Mouse (Mus musculus) brown adipose tissue, adult 24 weeks (tissue): Measurements from ENCODE around the gene Vldlr. TPM values are rescaled to one million over a fixed set of nuclear protein-coding genes. Genes with fewer than 3 reads are reported as not detected.
A peak's percentile ranks its signal among the peaks of the same experiment; 100 is the strongest.

Experiments used
- H3K27ac ChIP-seq: fragments of 200-500 bp; replicated peaks from 2 replicates; pipeline ENCODE4 v1.5.1; 2012; ENCODE audit warnings: low read depth, mild to moderate bottlenecking, low read length
- H3K4me1 ChIP-seq: fragments of 200-500 bp; 2 replicates; pipeline ENCODE4 v1.6.1; 2012; ENCODE audit warnings: low read length, mixed read lengths; ENCODE audit not compliant: control insufficient read depth, insufficient read depth, insufficient read length
- H3K4me3 ChIP-seq: fragments of 200-500 bp; 2 replicates; pipeline ENCODE4 v1.5.1; 2012; ENCODE audit warnings: low read depth, mild to moderate bottlenecking, low read length, moderate library complexity; ENCODE audit not compliant: insufficient read depth
- polyA plus RNA-seq: library from polyadenylated mRNA; stranded (reverse); fragments of >200 nt; gene quantifications from 2 replicates; pipeline ENCODE4 v1.2.4, GENCODE M21; 2012; ENCODE audit not compliant: missing spikeins, insufficient read depth, insufficient read length

Gene Vldlr
- 60.6 and 66.9 TPM in 2 replicates for polyA plus RNA-seq

- Histone ChIP-seq H3K4me3 (peak within 1 kb of the TSS; percentile 74), H3K27ac (peak within 1 kb of the TSS; percentile 38), H3K4me1 (0 out of 2 replicates have a peak, but pooled peaks cover 3% of the 10 kb centered on the region)
These were observed at the start of gene Vldlr for GRCm38 (mm10) chr19:27216318-27216717. Gene Vldlr (plus strand): TSS chr19:27216484.

GRCm38 (mm10) chr19:27167601-27168319 is 48.5 kb upstream of the Vldlr start:
- Histone ChIP-seq H3K27ac (no peak overlapping the region; the same call in 1 of the 2 replicates), H3K4me1 (no peaks in the 10 kb centered on the region), H3K4me3 (no peak overlapping the region)

- Histone ChIP-seq H3K27ac (0 out of 2 replicates have a peak overlapping the region, but pooled peaks have one; percentile 15), H3K4me1 (peaks cover 3% of the 10 kb centered on the region; the same call in 1 of the 2 replicates), H3K4me3 (no peak overlapping the region)
These were observed 42.4 kb upstream of the Vldlr start for GRCm38 (mm10) chr19:27173836-27174235.

GRCm38 (mm10) chr19:27175617-27176016 is 40.7 kb upstream of the Vldlr start:
- no peak overlapping the region for H3K4me3 ChIP-seq
- 0 out of 2 replicates have a peak overlapping the region, but pooled peaks have one; percentile 78 for H3K27ac ChIP-seq
- peaks cover 8% of the 10 kb centered on the region for H3K4me1 ChIP-seq

- H3K27ac ChIP-seq, result peak overlapping the region; percentile 80
- H3K4me1 ChIP-seq, result peaks cover 11% of the 10 kb centered on the region
- no peak overlapping the region for H3K4me3 ChIP-seq
These were observed 39.7 kb upstream of the Vldlr start for GRCm38 (mm10) chr19:27176558-27176957.

- peak overlapping the region; percentile 77 for H3K27ac ChIP-seq
- H3K4me3 ChIP-seq, result no peak overlapping the region
- peaks cover 11% of the 10 kb centered on the region for H3K4me1 ChIP-seq
These were observed 38.0 kb upstream of the Vldlr start for GRCm38 (mm10) chr19:27178195-27178807.

GRCm38 (mm10) chr19:27180351-27181122 is 35.7 kb upstream of the Vldlr start:
- peaks cover 8% of the 10 kb centered on the region for H3K4me1 ChIP-seq

GRCm38 (mm10) chr19:27183511-27183910 is 32.8 kb upstream of the Vldlr start:
- Histone ChIP-seq H3K27ac (no peak overlapping the region), H3K4me1 (peaks cover 8% of the 10 kb centered on the region), H3K4me3 (no peak overlapping the region)

More at GRCm38 (mm10) chr19:27180351-27181122, 35.7 kb upstream of the Vldlr start:
- Histone ChIP-seq H3K27ac (peak overlapping the region; percentile 77), H3K4me3 (no peak overlapping the region)

- peaks cover 2% of the 10 kb centered on the region; the same call in 1 of the 2 replicates for H3K4me1 ChIP-seq
- no peak overlapping the region for H3K4me3 ChIP-seq
- no peak overlapping the region for H3K27ac ChIP-seq
These were observed 12.5 kb upstream of the Vldlr start for GRCm38 (mm10) chr19:27203711-27204238.

GRCm38 (mm10) chr19:27210991-27211390 is 5.3 kb upstream of the Vldlr start:
- Histone ChIP-seq H3K4me1 (no peaks in the 10 kb centered on the region), H3K27ac (no peak overlapping the region)

GRCm38 (mm10) chr19:27215596-27215995 is 688 bp upstream of the Vldlr start:
- Histone ChIP-seq H3K4me1 (0 out of 2 replicates have a peak, but pooled peaks cover 3% of the 10 kb centered on the region), H3K27ac (no peak overlapping the region)

More at GRCm38 (mm10) chr19:27210991-27211390, 5.3 kb upstream of the Vldlr start:
- H3K4me3 ChIP-seq, result no peak overlapping the region

GRCm38 (mm10) chr19:27216767-27217403 is 601 bp downstream of the Vldlr start:
- Histone ChIP-seq H3K27ac (peak overlapping the region; percentile 38), H3K4me3 (peak overlapping the region; percentile 64), H3K4me1 (0 out of 2 replicates have a peak, but pooled peaks cover 3% of the 10 kb centered on the region)

More at GRCm38 (mm10) chr19:27215596-27215995, 688 bp upstream of the Vldlr start:
- H3K4me3 ChIP-seq, result no peak overlapping the region

GRCm38 (mm10) chr19:27217404-27217940 is 1.2 kb downstream of the Vldlr start:
- peak overlapping the region; percentile 74 for H3K4me3 ChIP-seq
- H3K4me1 ChIP-seq, result 0 out of 2 replicates have a peak, but pooled peaks cover 3% of the 10 kb centered on the region
- peak overlapping the region; percentile 98 for H3K27ac ChIP-seq

- Histone ChIP-seq H3K4me1 (0 out of 2 replicates have a peak, but pooled peaks cover 4% of the 10 kb centered on the region), H3K4me3 (peak overlapping the region; percentile 74), H3K27ac (peak overlapping the region; percentile 98)
These were observed 1.7 kb downstream of the Vldlr start for GRCm38 (mm10) chr19:27217941-27218411.
